Mouse (Mus musculus) CH12.LX (cell line): ENCODE data around the gene Ntm. TPM values are rescaled to one million over a fixed set of nuclear protein-coding genes. Genes with fewer than 3 reads are reported as not detected.

ENCODE experiments used
- DNase-seq: peaks from one replicate; pipeline ENCODE4 v3.0.0-alpha.2; 2013; ENCODE audit errors: extremely low read depth
- H3K27ac ChIP-seq: 2 replicates; pipeline ENCODE4 v1.5.1; 2012; ENCODE audit warnings: low read depth, mild to moderate bottlenecking, control low read depth, moderate library complexity; ENCODE audit not compliant: insufficient read depth
- H3K27me3 ChIP-seq: replicated peaks from 2 replicates; pipeline ENCODE3; 2012; ENCODE audit warnings: inconsistent platforms
- H3K36me3 ChIP-seq, 2 experiments: replicated peaks in 1 of 2; 2 replicates each; pipeline versions ENCODE3 to v1.6.1; 2012; ENCODE audit warnings: inconsistent platforms in 1 of 2, low read length in 1 of 2, mild to moderate bottlenecking in 1 of 2, mixed read lengths in 1 of 2, moderate library complexity in 1 of 2; ENCODE audit not compliant: control insufficient read depth in 1 of 2, insufficient read depth in 1 of 2
- H3K4me1 ChIP-seq, 2 experiments: 2 replicates each; pipeline ENCODE4 v1.6.1; 2012; ENCODE audit warnings: inconsistent platforms in 1 of 2, moderate library complexity in 1 of 2; ENCODE audit not compliant: insufficient read depth in 2 of 2, control insufficient read depth in 1 of 2
- H3K4me2 ChIP-seq: 2 replicates; pipeline ENCODE4 v1.6.1; 2012; ENCODE audit warnings: low read depth, mild to moderate bottlenecking, control low read depth; ENCODE audit not compliant: poor library complexity, insufficient read depth, severe bottlenecking
- H3K4me3 ChIP-seq, 3 experiments: fragments of 150-350 bp in 1 of 3; sonication (generic) in 1 of 3; replicated peaks in 1 of 3; 2 replicates each; pipeline versions ENCODE3 to v1.5.1; 2011 to 2012; ENCODE audit warnings: low read depth in 2 of 3, low read length in 2 of 3, mild to moderate bottlenecking in 2 of 3, moderate library complexity in 2 of 3, control low read depth in 1 of 3, improper control_type of control experiment in 1 of 3, inconsistent platforms in 1 of 3, mixed read lengths in 1 of 3; ENCODE audit not compliant: poor library complexity in 1 of 3
- H3K79me2 ChIP-seq: replicated peaks from 2 replicates; pipeline ENCODE4 v1.6.1; 2012; ENCODE audit warnings: mild to moderate bottlenecking, moderate library complexity; ENCODE audit not compliant: control insufficient read depth, poor library complexity, insufficient read depth, severe bottlenecking; ENCODE audit errors: extremely low read depth
- H3K9ac ChIP-seq: 2 replicates; pipeline ENCODE4 v1.6.1; 2012; ENCODE audit warnings: low read depth, mild to moderate bottlenecking, control low read depth, moderate library complexity; ENCODE audit not compliant: insufficient read depth
- H3K9me3 ChIP-seq: replicated peaks from 2 replicates; pipeline ENCODE3; 2012; ENCODE audit warnings: low read length, inconsistent platforms, mixed read lengths
- CHD1 ChIP-seq: IDR thresholded peaks from 2 replicates; pipeline ENCODE4 v1.6.1; 2012; ENCODE audit warnings: low read depth, low read length, improper control_type of control experiment, inconsistent platforms
- CHD2 ChIP-seq: IDR thresholded peaks from 2 replicates; pipeline ENCODE4 v1.6.1; 2011; ENCODE audit warnings: low read length, improper control_type of control experiment
- CTCF ChIP-seq, 2 experiments: IDR thresholded peaks in 1 of 2; conservative IDR thresholded peaks in 1 of 2; 2 replicates each; pipeline ENCODE4 v1.5.1; 2011 to 2012; ENCODE audit warnings: low read depth in 2 of 2, low read length in 2 of 2, improper control_type of control experiment in 1 of 2, inconsistent platforms in 1 of 2, mild to moderate bottlenecking in 1 of 2, moderate library complexity in 1 of 2
- E2F4 ChIP-seq: IDR thresholded peaks from 2 replicates; pipeline ENCODE4 v1.6.1; 2011; ENCODE audit warnings: low read depth, low read length, improper control_type of control experiment; ENCODE audit not compliant: insufficient replicate concordance
- ELF1 ChIP-seq: IDR thresholded peaks from 2 replicates; pipeline ENCODE4 v1.6.1; 2014; ENCODE audit warnings: low read depth, mild to moderate bottlenecking, inconsistent platforms, low read length, improper control_type of control experiment
- EP300 ChIP-seq: IDR thresholded peaks from 2 replicates; pipeline ENCODE4 v1.6.1; 2011; ENCODE audit warnings: low read length, improper control_type of control experiment
- GABPA ChIP-seq: IDR thresholded peaks from 2 replicates; pipeline ENCODE4 v1.6.1; 2012; ENCODE audit warnings: low read depth, low read length, improper control_type of control experiment, inconsistent platforms; ENCODE audit not compliant: insufficient replicate concordance
- HCFC1 ChIP-seq: IDR thresholded peaks from 2 replicates; pipeline ENCODE4 v1.6.1; 2012; ENCODE audit warnings: low read depth, mild to moderate bottlenecking, inconsistent platforms, low read length, improper control_type of control experiment
- JUN ChIP-seq: IDR thresholded peaks from 2 replicates; pipeline ENCODE4 v1.6.1; 2011; ENCODE audit warnings: low read depth, mild to moderate bottlenecking, low read length, improper control_type of control experiment, moderate library complexity; ENCODE audit not compliant: insufficient read depth
- KAT2A ChIP-seq: IDR thresholded peaks from 2 replicates; pipeline ENCODE4 v1.6.1; 2012; ENCODE audit warnings: low read length, improper control_type of control experiment, inconsistent platforms; ENCODE audit not compliant: insufficient replicate concordance
- MAX ChIP-seq: IDR thresholded peaks from 2 replicates; pipeline ENCODE4 v1.6.1; 2011; ENCODE audit warnings: low read length, improper control_type of control experiment
- MEF2A ChIP-seq: IDR thresholded peaks from 2 replicates; pipeline ENCODE4 v1.6.1; 2014; ENCODE audit warnings: low read depth, mild to moderate bottlenecking, inconsistent platforms, low read length, improper control_type of control experiment, borderline replicate concordance
- MXI1 ChIP-seq: IDR thresholded peaks from 2 replicates; pipeline ENCODE4 v1.6.1; 2011; ENCODE audit warnings: mild to moderate bottlenecking, low read depth, low read length, improper control_type of control experiment
- MYC ChIP-seq: IDR thresholded peaks from 2 replicates; pipeline ENCODE4 v1.6.1; 2011; ENCODE audit warnings: low read depth, mild to moderate bottlenecking, improper control_type of control experiment, low read length
- NELFE ChIP-seq: IDR thresholded peaks from 2 replicates; pipeline ENCODE4 v1.6.1; 2011; ENCODE audit warnings: low read depth, low read length, improper control_type of control experiment
- NRF1 ChIP-seq: IDR thresholded peaks from 2 replicates; pipeline ENCODE4 v1.6.1; 2014; ENCODE audit warnings: low read depth, mild to moderate bottlenecking, inconsistent platforms, low read length, improper control_type of control experiment, moderate library complexity
- PAX5 ChIP-seq: IDR thresholded peaks from 2 replicates; pipeline ENCODE4 v1.6.1; 2012; ENCODE audit warnings: low read length, inconsistent platforms, mixed read lengths
- POLR2A ChIP-seq: IDR thresholded peaks from 2 replicates; pipeline ENCODE4 v1.6.1; 2011; ENCODE audit warnings: low read depth, mild to moderate bottlenecking, improper control_type of control experiment, low read length
- POLR2AphosphoS2 ChIP-seq: IDR thresholded peaks from 2 replicates; pipeline ENCODE4 v1.6.1; 2011; ENCODE audit warnings: low read depth, low read length, improper control_type of control experiment
- RAD21 ChIP-seq: IDR thresholded peaks from 2 replicates; pipeline ENCODE4 v1.6.1; 2011; ENCODE audit warnings: low read depth, mild to moderate bottlenecking, low read length, improper control_type of control experiment, moderate library complexity
- RCOR1 ChIP-seq: conservative IDR thresholded peaks from 2 replicates; pipeline ENCODE4 v1.6.1; 2012; ENCODE audit warnings: low read depth, mild to moderate bottlenecking, inconsistent platforms, low read length, improper control_type of control experiment
- SIN3A ChIP-seq: IDR thresholded peaks from 2 replicates; pipeline ENCODE4 v1.6.1; 2012; ENCODE audit warnings: low read length, improper control_type of control experiment, inconsistent platforms
- SMC3 ChIP-seq: IDR thresholded peaks from 2 replicates; pipeline ENCODE4 v1.6.1; 2011; ENCODE audit warnings: low read depth, low read length, improper control_type of control experiment
- TBP ChIP-seq: conservative IDR thresholded peaks from 2 replicates; pipeline ENCODE4 v1.6.1; 2011; ENCODE audit warnings: low read depth, low read length, improper control_type of control experiment
- TCF12 ChIP-seq: IDR thresholded peaks from 2 replicates; pipeline ENCODE4 v1.6.1; 2014; ENCODE audit warnings: low read depth, mild to moderate bottlenecking, inconsistent platforms, low read length, improper control_type of control experiment
- UBTF ChIP-seq: IDR thresholded peaks from 2 replicates; pipeline ENCODE4 v1.6.1; 2012; ENCODE audit warnings: low read depth, mild to moderate bottlenecking, inconsistent platforms, low read length, improper control_type of control experiment, moderate library complexity
- ZC3H11A ChIP-seq: IDR thresholded peaks from 2 replicates; pipeline ENCODE4 v1.6.1; 2012; ENCODE audit warnings: low read depth, mild to moderate bottlenecking, inconsistent platforms, low read length, improper control_type of control experiment
- ZKSCAN1 ChIP-seq: IDR thresholded peaks from 2 replicates; pipeline ENCODE4 v1.6.1; 2012; ENCODE audit warnings: low read depth, inconsistent platforms, low read length, improper control_type of control experiment, borderline replicate concordance
- ZNF384 ChIP-seq: IDR thresholded peaks from 2 replicates; pipeline ENCODE4 v1.6.1; 2012; ENCODE audit warnings: low read depth, low read length, improper control_type of control experiment, inconsistent platforms
- dilution Hi-C: fragments of 300-500 bp; cut with MboI; formaldehyde crosslinking; loops from 2 replicates; pipeline ENCODE4 v1.14.3; 2020; ENCODE audit warnings: low sequenced_read_pairs; ENCODE audit not compliant: extremely low pct_unique_long_range_greater_than_20kb, extremely low pct_ligation_motif_present
- in situ Hi-C: fragments of 300-500 bp; cut with MboI; formaldehyde crosslinking; loops from 3 replicates; pipeline ENCODE4 v1.14.3; 2019; ENCODE audit warnings: low sequenced_read_pairs, low pct_ligation_motif_present, low pct_unique_long_range_greater_than_20kb, mixed read lengths
- polyA plus RNA-seq: library from polyadenylated mRNA; unstranded; fragments of >175 nt; gene quantifications from 2 replicates; pipeline ENCODE4 v1.2.1, GENCODE M21; 2012; ENCODE audit warnings: low read depth; ENCODE audit not compliant: insufficient read length
- total RNA-seq, 2 experiments: library from RNA; depleted of rRNA; stranded (reverse); fragments of 300-350 nt in 1 of 2; fragments of >200 nt in 1 of 2; gene quantifications; 2 replicates each; pipeline ENCODE4 v1.2.3; 2012 to 2014

The Ntm gene
- total and polyA plus RNA-seq, 3 experiments = not detected

DNA sequence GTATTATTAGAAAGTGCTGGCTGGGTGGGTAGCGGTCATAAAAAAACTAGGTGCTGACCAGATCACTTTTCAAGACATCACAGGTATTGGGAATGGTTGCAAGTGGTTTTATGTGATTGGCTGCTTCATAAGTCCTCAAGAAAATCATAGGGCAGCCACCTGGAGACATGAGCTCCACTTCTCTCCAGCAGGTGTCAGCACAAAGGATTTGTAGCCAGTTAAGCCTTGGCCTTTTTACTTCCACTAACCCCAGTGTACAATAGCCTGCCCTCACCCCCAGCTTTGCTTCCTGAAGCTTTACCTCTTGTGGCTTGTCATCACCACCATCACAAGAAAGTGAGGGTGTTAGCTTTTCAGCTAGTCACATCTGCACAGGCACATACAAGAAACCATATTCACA is 211.5 kb downstream of the Ntm start:
- no peak for TF ChIP-seq ZNF384
- TF ChIP-seq ZKSCAN1 = no peak
- no peak for TF ChIP-seq POLR2AphosphoS2
- TF ChIP-seq MXI1 = no peak
- TF ChIP-seq TBP = no peak
- no peak for TF ChIP-seq ZC3H11A
- TF ChIP-seq CHD2 = no peak
- TF ChIP-seq E2F4 = no peak
- TF ChIP-seq UBTF = no peak
- TF ChIP-seq KAT2A = no peak
- TF ChIP-seq EP300 = no peak
- no peak for TF ChIP-seq GABPA
- TF ChIP-seq JUN = no peak
- TF ChIP-seq POLR2A = no peak
- no peak for TF ChIP-seq RAD21
- TF ChIP-seq ELF1 = no peak
- no peak for TF ChIP-seq MYC
- TF ChIP-seq NRF1 = no peak
- TF ChIP-seq SIN3A = no peak
- TF ChIP-seq CTCF (conservative IDR thresholded peaks at IDR 0.05 in 1 of 2, IDR thresholded peaks at IDR 0.05 in 1 of 2; ENCODE audit: low read depth in 2 of 2, low read length in 2 of 2) = no peak
- no peak for DNase-seq
- Histone ChIP-seq H3K4me1 (no peaks in the 10 kb centered on the region), H3K4me2 (no peak overlapping the region), H3K36me3 (no peaks in the 10 kb centered on the region), H3K27me3 (no peaks in the 10 kb centered on the region), H3K9ac (no peak overlapping the region), H3K27ac (no peak overlapping the region), H3K79me2 (no peaks in the 10 kb centered on the region), H3K9me3 (peaks cover 80% of the 10 kb centered on the region), H3K4me3 (no peak overlapping the region)
- in situ Hi-C loops = no loop called here
- dilution Hi-C loops = no loop called here

DNA sequence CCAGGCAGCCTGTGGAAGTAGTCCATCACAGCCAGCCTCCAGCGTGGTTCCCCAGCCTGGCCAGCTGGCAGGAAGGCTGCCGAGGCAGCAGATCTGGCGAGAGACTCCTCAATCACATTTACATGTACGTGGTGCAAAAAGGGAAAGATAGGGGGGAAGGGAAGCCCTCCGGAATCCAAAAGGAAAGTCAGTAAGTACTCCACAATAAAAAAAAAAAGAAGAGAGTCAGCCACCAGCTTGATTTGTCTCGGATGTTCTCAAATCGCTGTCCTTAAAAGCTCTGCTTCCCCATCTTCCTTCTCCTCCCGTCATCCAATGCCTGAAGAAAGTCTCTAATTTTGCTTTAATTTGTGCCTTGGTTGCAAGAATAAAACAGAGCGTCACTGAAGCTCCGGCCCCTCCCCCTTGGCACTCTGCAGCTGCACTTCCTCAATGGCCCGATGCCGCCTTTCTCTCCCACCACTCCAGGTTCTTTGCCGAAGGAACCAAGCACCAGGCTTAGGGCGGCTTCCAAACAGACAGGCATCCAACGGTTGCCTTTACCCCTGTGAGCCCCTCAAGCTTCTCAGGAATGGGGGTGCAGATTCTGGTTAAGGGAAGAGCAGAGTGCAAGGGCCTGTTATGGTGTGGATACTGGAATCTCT is 212.4 kb downstream of the Ntm start:
- no peak for DNase-seq

More for the DNA sequence above, 212.4 kb downstream of the Ntm start:
- Histone ChIP-seq H3K4me2 (no peak overlapping the region), H3K27me3 (no peaks in the 10 kb centered on the region), H3K9me3 (peaks cover 80% of the 10 kb centered on the region), H3K4me3 (no peak overlapping the region), H3K79me2 (no peaks in the 10 kb centered on the region), H3K36me3 (no peaks in the 10 kb centered on the region), H3K27ac (no peak overlapping the region), H3K4me1 (no peaks in the 10 kb centered on the region), H3K9ac (no peak overlapping the region)
- dilution Hi-C loops = no loop called here
- in situ Hi-C loops = no loop called here
- TF ChIP-seq TCF12 (no peak), MEF2A (no peak), POLR2AphosphoS2 (no peak), ELF1 (no peak), ZNF384 (no peak), MAX (no peak), ZC3H11A (no peak), NELFE (no peak), HCFC1 (no peak), PAX5 (no peak), CHD1 (no peak), RCOR1 (no peak), TBP (no peak), SMC3 (no peak), MXI1 (no peak)
